Mouse (Mus musculus) lung, adult 2 months (tissue): ENCODE measurements around the gene Itpripl2.

Experiments
- CTCF ChIP-seq: fragments of 200-500 bp; IDR thresholded peaks from 2 replicates; pipeline ENCODE4 v1.5.1; 2011; ENCODE audit warnings: mild to moderate bottlenecking, low read length, control low read depth; ENCODE audit not compliant: insufficient read depth
- POLR2A ChIP-seq: fragments of 200-500 bp; IDR thresholded peaks from 2 replicates; pipeline ENCODE4 v1.6.1; 2011; ENCODE audit warnings: low read depth, mild to moderate bottlenecking, control low read depth, low read length, borderline replicate concordance; ENCODE audit errors: extremely low read depth

GRCm38 (mm10) chr7:118472886-118473285 is 18.9 kb downstream of the Itpripl2 start:
- TF ChIP-seq CTCF (no peak), POLR2A (no peak)
